Mouse (Mus musculus): ENCODE measurements around the gene Cacna2d3. TPM values are rescaled to one million over a fixed set of nuclear protein-coding genes. Genes with fewer than 3 reads are reported as not detected.

Gene Cacna2d3
- polyA plus RNA-seq, 1 experiment from 2014 or later = not detected

GRCm38 (mm10) chr14:28861142-28861541, 860.5 kb downstream of the Cacna2d3 start:
- no peak for ATAC-seq
- no peak for DNase-seq
- 95% methylated on average over 2 of the region's 2 CpGs for WGBS (ENCODE audit: insufficient replicate concordance)
- Histone ChIP-seq H3K36me3 (replicated peaks; ENCODE audit: insufficient read depth, low read length) (no peaks in the 10 kb centered on the region), H3K9ac (replicated peaks) (no peak overlapping the region), H3K27ac (ENCODE audit: low read depth) (no peak overlapping the region), H3K4me3 (ENCODE audit: low read depth, low read length) (no peak overlapping the region), H3K27me3 (ENCODE audit: insufficient read depth, low read length) (no peaks in the 10 kb centered on the region), H3K9me3 (ENCODE audit: low read length) (no peaks in the 10 kb centered on the region), H3K4me1 (ENCODE audit: insufficient read depth) (no peaks in the 10 kb centered on the region), H3K4me2 (ENCODE audit: low read depth, low read length) (no peak overlapping the region)
- TF ChIP-seq CTCF (IDR thresholded peaks at IDR 0.05; ENCODE audit: low read depth) = no peak
- no peak for TF ChIP-seq EP300 (IDR thresholded peaks at IDR 0.05; ENCODE audit: low read depth)

Other genes starting within 250 kb of the Cacna2d3 start
- gene Selenok, start 246.4 kb upstream of the Cacna2d3 start, polyA plus RNA-seq (2015; fragmentation: Nextera tagmentation; extraction: Ambion mirVana) = 150 and 157 TPM in 2 replicates

Data from liver, postnatal 0 days (tissue).